Mouse (Mus musculus) adrenal gland, postnatal 0 days (tissue): ENCODE results near the gene Gm27029. TPM values are rescaled to one million over a fixed set of nuclear protein-coding genes. Genes with fewer than 3 reads are reported as not detected.

Experiments
- microRNA-seq: library from miRNA; unstranded; fragments of <30 nt; microRNA quantifications from one replicate; pipeline ENCODE4, GENCODE M21; 2016; ENCODE audit warnings: borderline replicate concordance; ENCODE audit not compliant: insufficient number of aligned reads
- polyA plus RNA-seq: library from polyadenylated mRNA; unstranded; fragments of >200 nt; fragmentation: Nextera tagmentation; extraction: Ambion mirVana; gene quantifications from 2 replicates; pipeline ENCODE4 v1.2.1, GENCODE M21; 2015

The Gm27029 gene
- polyA plus RNA-seq: 3.0 and 3.6 TPM in 2 replicates

GRCm38 (mm10) chr11:101424105-101424851 lies at the start of gene Gm27029:
Gene Gm27029 (minus strand): TSS chr11:101424796.

GRCm38 (mm10) chr11:101465869-101466551 lies 41.4 kb upstream of the Gm27029 start, which contains the start of gene Vat1:
Gene Vat1 (minus strand): TSS chr11:101466230.

GRCm38 (mm10) chr11:101464211-101465100 lies 39.9 kb upstream of the Gm27029 start, which contains the start of gene Rnd2:
Gene Rnd2 (plus strand): TSS chr11:101464999.

GRCm38 (mm10) chr11:101448274-101448746 lies 23.7 kb upstream of the Gm27029 start, which contains the start of gene Ifi35:
Gene Ifi35 (plus strand): TSS chr11:101448407.

GRCm38 (mm10) chr11:101442127-101442693 lies 17.6 kb upstream of the Gm27029 start, which contains the start of gene Rpl27:
Gene Rpl27 (plus strand): TSS chr11:101442298.

GRCm38 (mm10) chr11:101424925-101425813 lies 573 bp upstream of the Gm27029 start, which contains the start of the genes Rundc1 and Ptges3l:
Gene Rundc1 (plus strand): TSS chr11:101425085.
Gene Ptges3l (minus strand): TSS chr11:101425333.

GRCm38 (mm10) chr11:101417101-101417855 lies 7.3 kb downstream of the Gm27029 start, which contains the start of gene Aarsd1:
Gene Aarsd1 (minus strand): TSS chr11:101417615.

GRCm38 (mm10) chr11:101367326-101367935 lies 57.2 kb downstream of the Gm27029 start, which contains the start of gene G6pc:
Gene G6pc (plus strand): TSS chr11:101367561.

Small RNA genes within 50 kb of the gene (microRNA-seq; reads per million reads assigned to microRNA genes)
- gene Mir6929: not detected

Other genes starting within 250 kb of the Gm27029 start
- gene Ccr10, start 249.4 kb downstream of the Gm27029 start, polyA plus RNA-seq: 0.06 and 0.28 TPM in 2 replicates
- gene Ezh1, start 198.3 kb downstream of the Gm27029 start, polyA plus RNA-seq: 8.6 and 14.0 TPM in 2 replicates
- gene Ramp2, start 178.8 kb downstream of the Gm27029 start, polyA plus RNA-seq: 60.0 and 102 TPM in 2 replicates
- gene Vps25, start 171.1 kb downstream of the Gm27029 start, polyA plus RNA-seq: 97.9 and 113 TPM in 2 replicates
- 4.3 and 4.5 TPM in 2 replicates for gene Wnk4, start 164.2 kb downstream of the Gm27029 start, polyA plus RNA-seq
- gene Cntd1, start 145.8 kb downstream of the Gm27029 start, polyA plus RNA-seq: 0.70 and 0.72 TPM in 2 replicates
- gene Coa3, start 145.7 kb downstream of the Gm27029 start, polyA plus RNA-seq: 156 and 178 TPM in 2 replicates
- gene Becn1, start 122.5 kb downstream of the Gm27029 start, polyA plus RNA-seq: 99.1 and 118 TPM in 2 replicates
- 55.7 and 85.9 TPM in 2 replicates for gene Psme3, start 108.6 kb downstream of the Gm27029 start, polyA plus RNA-seq
- 0.43 and 0.57 TPM in 2 replicates for gene Aoc2, start 99.7 kb downstream of the Gm27029 start, polyA plus RNA-seq
- gene Aoc3, start 94.2 kb downstream of the Gm27029 start, polyA plus RNA-seq: 1.7 and 2.3 TPM in 2 replicates
- 4.1 and 7.5 TPM in 2 replicates for gene G6pc, start 57.2 kb downstream of the Gm27029 start, polyA plus RNA-seq
- 29.9 and 39.5 TPM in 2 replicates for gene Aarsd1, start 7.2 kb downstream of the Gm27029 start, polyA plus RNA-seq
- gene Rundc1, start 289 bp upstream of the Gm27029 start, polyA plus RNA-seq: 13.2 and 19.8 TPM in 2 replicates
- gene Ptges3l, start 537 bp upstream of the Gm27029 start, polyA plus RNA-seq: 5.9 and 11.6 TPM in 2 replicates
- gene Rpl27, start 17.5 kb upstream of the Gm27029 start, polyA plus RNA-seq: 327 and 341 TPM in 2 replicates
- 57.4 and 61.2 TPM in 2 replicates for gene Ifi35, start 23.6 kb upstream of the Gm27029 start, polyA plus RNA-seq
- 10.7 and 14.9 TPM in 2 replicates for gene Rnd2, start 40.2 kb upstream of the Gm27029 start, polyA plus RNA-seq
- 59.9 and 78.0 TPM in 2 replicates for gene Vat1, start 41.4 kb upstream of the Gm27029 start, polyA plus RNA-seq
- 1.8 and 3.2 TPM in 2 replicates for gene Brca1, start 127.2 kb upstream of the Gm27029 start, polyA plus RNA-seq
- 44.8 and 67.0 TPM in 2 replicates for gene Nbr1, start 127.4 kb upstream of the Gm27029 start, polyA plus RNA-seq
- 11.8 and 14.0 TPM in 2 replicates for gene Tmem106a, start 157.4 kb upstream of the Gm27029 start, polyA plus RNA-seq
- gene Gm11634, start 174.5 kb upstream of the Gm27029 start, polyA plus RNA-seq: not detected in 2 replicates
- 65.0 and 84.8 TPM in 2 replicates for gene Rdm1, start 202.4 kb upstream of the Gm27029 start, polyA plus RNA-seq
- 5.2 and 5.7 TPM in 2 replicates for gene Arl4d, start 240.7 kb upstream of the Gm27029 start, polyA plus RNA-seq